Mouse (Mus musculus) CH12.LX (cell line): ENCODE measurements around the gene Brd4. TPM values are rescaled to one million over a fixed set of nuclear protein-coding genes. Genes with fewer than 3 reads are reported as not detected.

Experiments used
- DNase-seq: peaks from one replicate; pipeline ENCODE4 v3.0.0-alpha.2; 2013; ENCODE audit errors: extremely low read depth
- H3K27ac ChIP-seq: 2 replicates; pipeline ENCODE4 v1.5.1; 2012; ENCODE audit warnings: low read depth, mild to moderate bottlenecking, control low read depth, moderate library complexity; ENCODE audit not compliant: insufficient read depth
- H3K27me3 ChIP-seq: replicated peaks from 2 replicates; pipeline ENCODE3; 2012; ENCODE audit warnings: inconsistent platforms
- H3K36me3 ChIP-seq, 2 experiments: replicated peaks in 1 of 2; 2 replicates each; pipeline versions ENCODE3 to v1.6.1; 2012; ENCODE audit warnings: inconsistent platforms in 1 of 2, low read length in 1 of 2, mild to moderate bottlenecking in 1 of 2, mixed read lengths in 1 of 2, moderate library complexity in 1 of 2; ENCODE audit not compliant: control insufficient read depth in 1 of 2, insufficient read depth in 1 of 2
- H3K4me1 ChIP-seq, 2 experiments: 2 replicates each; pipeline ENCODE4 v1.6.1; 2012; ENCODE audit warnings: inconsistent platforms in 1 of 2, moderate library complexity in 1 of 2; ENCODE audit not compliant: insufficient read depth in 2 of 2, control insufficient read depth in 1 of 2
- H3K4me2 ChIP-seq: 2 replicates; pipeline ENCODE4 v1.6.1; 2012; ENCODE audit warnings: low read depth, mild to moderate bottlenecking, control low read depth; ENCODE audit not compliant: poor library complexity, insufficient read depth, severe bottlenecking
- H3K4me3 ChIP-seq, 3 experiments: fragments of 150-350 bp in 1 of 3; sonication (generic) in 1 of 3; replicated peaks in 1 of 3; 2 replicates each; pipeline versions ENCODE3 to v1.5.1; 2011 to 2012; ENCODE audit warnings: low read depth in 2 of 3, low read length in 2 of 3, mild to moderate bottlenecking in 2 of 3, moderate library complexity in 2 of 3, control low read depth in 1 of 3, improper control_type of control experiment in 1 of 3, inconsistent platforms in 1 of 3, mixed read lengths in 1 of 3; ENCODE audit not compliant: poor library complexity in 1 of 3
- H3K79me2 ChIP-seq: replicated peaks from 2 replicates; pipeline ENCODE4 v1.6.1; 2012; ENCODE audit warnings: mild to moderate bottlenecking, moderate library complexity; ENCODE audit not compliant: control insufficient read depth, poor library complexity, insufficient read depth, severe bottlenecking; ENCODE audit errors: extremely low read depth
- H3K9ac ChIP-seq: 2 replicates; pipeline ENCODE4 v1.6.1; 2012; ENCODE audit warnings: low read depth, mild to moderate bottlenecking, control low read depth, moderate library complexity; ENCODE audit not compliant: insufficient read depth
- H3K9me3 ChIP-seq: replicated peaks from 2 replicates; pipeline ENCODE3; 2012; ENCODE audit warnings: low read length, inconsistent platforms, mixed read lengths
- CHD2 ChIP-seq: IDR thresholded peaks from 2 replicates; pipeline ENCODE4 v1.6.1; 2011; ENCODE audit warnings: low read length, improper control_type of control experiment
- CTCF ChIP-seq, 2 experiments: IDR thresholded peaks in 1 of 2; conservative IDR thresholded peaks in 1 of 2; 2 replicates each; pipeline ENCODE4 v1.5.1; 2011 to 2012; ENCODE audit warnings: low read depth in 2 of 2, low read length in 2 of 2, improper control_type of control experiment in 1 of 2, inconsistent platforms in 1 of 2, mild to moderate bottlenecking in 1 of 2, moderate library complexity in 1 of 2
- E2F4 ChIP-seq: IDR thresholded peaks from 2 replicates; pipeline ENCODE4 v1.6.1; 2011; ENCODE audit warnings: low read depth, low read length, improper control_type of control experiment; ENCODE audit not compliant: insufficient replicate concordance
- ETS1 ChIP-seq: conservative IDR thresholded peaks from 2 replicates; pipeline ENCODE4 v1.6.1; 2012; ENCODE audit warnings: low read depth, mild to moderate bottlenecking, inconsistent platforms, low read length, improper control_type of control experiment, moderate library complexity
- HCFC1 ChIP-seq: IDR thresholded peaks from 2 replicates; pipeline ENCODE4 v1.6.1; 2012; ENCODE audit warnings: low read depth, mild to moderate bottlenecking, inconsistent platforms, low read length, improper control_type of control experiment
- JUN ChIP-seq: IDR thresholded peaks from 2 replicates; pipeline ENCODE4 v1.6.1; 2011; ENCODE audit warnings: low read depth, mild to moderate bottlenecking, low read length, improper control_type of control experiment, moderate library complexity; ENCODE audit not compliant: insufficient read depth
- JUND ChIP-seq: conservative IDR thresholded peaks from 2 replicates; pipeline ENCODE4 v1.6.1; 2011; ENCODE audit warnings: low read depth, low read length, improper control_type of control experiment
- MAFK ChIP-seq: IDR thresholded peaks from 2 replicates; pipeline ENCODE4 v1.6.1; 2011; ENCODE audit warnings: low read length, improper control_type of control experiment; ENCODE audit not compliant: insufficient replicate concordance
- MAZ ChIP-seq: IDR thresholded peaks from 2 replicates; pipeline ENCODE4 v1.6.1; 2012; ENCODE audit warnings: low read depth, mild to moderate bottlenecking, inconsistent platforms, low read length, improper control_type of control experiment, moderate library complexity
- MEF2A ChIP-seq: IDR thresholded peaks from 2 replicates; pipeline ENCODE4 v1.6.1; 2014; ENCODE audit warnings: low read depth, mild to moderate bottlenecking, inconsistent platforms, low read length, improper control_type of control experiment, borderline replicate concordance
- MYC ChIP-seq: IDR thresholded peaks from 2 replicates; pipeline ENCODE4 v1.6.1; 2011; ENCODE audit warnings: low read depth, mild to moderate bottlenecking, improper control_type of control experiment, low read length
- POLR2A ChIP-seq: IDR thresholded peaks from 2 replicates; pipeline ENCODE4 v1.6.1; 2011; ENCODE audit warnings: low read depth, mild to moderate bottlenecking, improper control_type of control experiment, low read length
- SIN3A ChIP-seq: IDR thresholded peaks from 2 replicates; pipeline ENCODE4 v1.6.1; 2012; ENCODE audit warnings: low read length, improper control_type of control experiment, inconsistent platforms
- SMC3 ChIP-seq: IDR thresholded peaks from 2 replicates; pipeline ENCODE4 v1.6.1; 2011; ENCODE audit warnings: low read depth, low read length, improper control_type of control experiment
- TBP ChIP-seq: conservative IDR thresholded peaks from 2 replicates; pipeline ENCODE4 v1.6.1; 2011; ENCODE audit warnings: low read depth, low read length, improper control_type of control experiment
- TCF12 ChIP-seq: IDR thresholded peaks from 2 replicates; pipeline ENCODE4 v1.6.1; 2014; ENCODE audit warnings: low read depth, mild to moderate bottlenecking, inconsistent platforms, low read length, improper control_type of control experiment
- UBTF ChIP-seq: IDR thresholded peaks from 2 replicates; pipeline ENCODE4 v1.6.1; 2012; ENCODE audit warnings: low read depth, mild to moderate bottlenecking, inconsistent platforms, low read length, improper control_type of control experiment, moderate library complexity
- USF1 ChIP-seq: IDR thresholded peaks from 2 replicates; pipeline ENCODE4 v1.6.1; 2014; ENCODE audit warnings: low read depth, mild to moderate bottlenecking, inconsistent platforms, low read length, improper control_type of control experiment
- USF2 ChIP-seq: conservative IDR thresholded peaks from 2 replicates; pipeline ENCODE4 v1.6.1; 2011; ENCODE audit warnings: low read depth, low read length, improper control_type of control experiment
- ZC3H11A ChIP-seq: IDR thresholded peaks from 2 replicates; pipeline ENCODE4 v1.6.1; 2012; ENCODE audit warnings: low read depth, mild to moderate bottlenecking, inconsistent platforms, low read length, improper control_type of control experiment
- ZMIZ1 ChIP-seq: IDR thresholded peaks from 2 replicates; pipeline ENCODE4 v1.6.1; 2012; ENCODE audit warnings: low read depth, mild to moderate bottlenecking, inconsistent platforms, low read length, improper control_type of control experiment
- ZNF384 ChIP-seq: IDR thresholded peaks from 2 replicates; pipeline ENCODE4 v1.6.1; 2012; ENCODE audit warnings: low read depth, low read length, improper control_type of control experiment, inconsistent platforms
- dilution Hi-C: fragments of 300-500 bp; cut with MboI; formaldehyde crosslinking; loops from 2 replicates; pipeline ENCODE4 v1.14.3; 2020; ENCODE audit warnings: low sequenced_read_pairs; ENCODE audit not compliant: extremely low pct_unique_long_range_greater_than_20kb, extremely low pct_ligation_motif_present
- in situ Hi-C: fragments of 300-500 bp; cut with MboI; formaldehyde crosslinking; loops from 3 replicates; pipeline ENCODE4 v1.14.3; 2019; ENCODE audit warnings: low sequenced_read_pairs, low pct_ligation_motif_present, low pct_unique_long_range_greater_than_20kb, mixed read lengths
- polyA plus RNA-seq: library from polyadenylated mRNA; unstranded; fragments of >175 nt; gene quantifications from 2 replicates; pipeline ENCODE4 v1.2.1, GENCODE M21; 2012; ENCODE audit warnings: low read depth; ENCODE audit not compliant: insufficient read length
- total RNA-seq, 2 experiments: library from RNA; depleted of rRNA; stranded (reverse); fragments of 300-350 nt in 1 of 2; fragments of >200 nt in 1 of 2; gene quantifications; 2 replicates each; pipeline ENCODE4 v1.2.3; 2012 to 2014

The Brd4 gene
- total and polyA plus RNA-seq, 3 experiments = 6.3 to 68.5 (median 19.1) TPM

GRCm38 (mm10) chr17:32188863-32189636 lies 95.5 kb downstream of the Brd4 start, which contains the start of gene Ephx3:
TSS of gene Ephx3 (minus strand) at chr17:32189549.
- dilution Hi-C loops (no loop called here), in situ Hi-C loops (no loop called here)
- peaks cover 11 to 33% of the 10 kb centered on the region in 2 experiments for H3K36me3 ChIP-seq
- H3K9ac ChIP-seq = no peak within 1 kb of the TSS
- TF ChIP-seq ETS1 (no peak), USF1 (no peak), MAFK (no peak), JUN (no peak), ZNF384 (no peak), SMC3 (no peak), E2F4 (no peak), HCFC1 (no peak), SIN3A (no peak), UBTF (no peak), POLR2A (no peak), CTCF (conservative IDR thresholded peaks at IDR 0.05 in 1 of 2, IDR thresholded peaks at IDR 0.05 in 1 of 2; ENCODE audit: low read depth in 2 of 2, low read length in 2 of 2) (no peak)
- H3K9me3 ChIP-seq = no peaks in the 10 kb centered on the region
- no peak within 1 kb of the TSS for H3K27ac ChIP-seq
- no peaks in the 10 kb centered on the region for H3K79me2 ChIP-seq
- no peaks in the 10 kb centered on the region for H3K27me3 ChIP-seq
- H3K4me3 ChIP-seq = no peak within 1 kb of the TSS
- H3K4me1 ChIP-seq = no peaks in the 10 kb centered on the region
- DNase-seq = no peak
- H3K4me2 ChIP-seq = no peak within 1 kb of the TSS

- TF ChIP-seq MYC (no peak), ZC3H11A (no peak), CHD2 (no peak), MAZ (no peak), MEF2A (no peak), USF2 (no peak), TBP (no peak), TCF12 (no peak), E2F4 (no peak), SIN3A (no peak), JUND (no peak), MAFK (no peak), ZMIZ1 (no peak)
- Histone ChIP-seq H3K4me2 (no peak overlapping the region), H3K27me3 (no peaks in the 10 kb centered on the region), H3K9me3 (no peaks in the 10 kb centered on the region), H3K79me2 (no peaks in the 10 kb centered on the region), H3K36me3 (peaks cover 13 to 26% of the 10 kb centered on the region in 2 experiments), H3K4me1 (no peaks in the 10 kb centered on the region), H3K9ac (no peak overlapping the region), H3K27ac (no peak overlapping the region), H3K4me3 (no peak overlapping the region)
- dilution Hi-C loops = no loop called here
- DNase-seq = no peak
- in situ Hi-C loops = no loop called here
These were observed 101.5 kb downstream of the Brd4 start for GRCm38 (mm10) chr17:32183017-32183416.
